Comparison of ENCODE assay signal across 17 mouse cellular contexts in the genomic region with DNA sequence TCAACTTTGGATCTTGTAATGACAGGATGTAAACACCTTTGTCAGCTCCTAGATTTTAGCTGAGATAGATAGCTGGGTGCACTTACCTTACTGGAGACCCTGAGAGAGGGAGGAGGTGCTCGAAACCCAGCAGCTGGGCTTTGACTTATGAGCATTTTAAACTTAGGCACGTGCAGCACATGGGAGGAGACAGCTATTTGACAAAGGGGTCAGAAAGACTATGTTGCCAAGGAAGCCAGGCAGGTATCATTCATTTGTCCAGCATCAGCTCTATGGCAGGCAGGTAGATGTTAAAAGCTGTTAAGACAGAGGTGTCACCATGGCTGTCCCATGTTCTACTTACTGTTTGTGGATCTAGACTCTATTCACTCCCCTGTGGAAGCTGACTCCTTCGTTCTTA.
"Had no signal": no experiment of that assay in that cellular context is flagged by ENCODE, and none has a peak within 500 bp of the region (broad histone marks: within the 10 kb centered on the region; RNA-seq: fewer than 3 reads in every experiment).

No protein-coding gene starts in this region.

- H3K9ac ChIP-seq: neural tube, embryonic 12.5 days; neural tube, embryonic 13.5 days; neural tube, embryonic 15.5 days; stomach, embryonic 15.5 days had no signal

- H3K27ac ChIP-seq: neural tube, embryonic 12.5 days; neural tube, embryonic 13.5 days; neural tube, embryonic 15.5 days; stomach, embryonic 15.5 days; stomach, postnatal 0 days had no signal

- H3K4me2 ChIP-seq: neural tube, embryonic 12.5 days; neural tube, embryonic 13.5 days; neural tube, embryonic 15.5 days; stomach, embryonic 15.5 days had no signal

- H3K27me3 ChIP-seq: neural tube, embryonic 12.5 days; neural tube, embryonic 13.5 days; neural tube, embryonic 15.5 days; stomach, embryonic 15.5 days had no signal

- H3K9me3 ChIP-seq: neural tube, embryonic 12.5 days; neural tube, embryonic 13.5 days; neural tube, embryonic 15.5 days; stomach, embryonic 15.5 days had no signal

- H3K36me3 ChIP-seq: neural tube, embryonic 12.5 days; neural tube, embryonic 13.5 days; neural tube, embryonic 15.5 days; stomach, embryonic 15.5 days had no signal

- H3K4me1 ChIP-seq: neural tube, embryonic 12.5 days; neural tube, embryonic 13.5 days; neural tube, embryonic 15.5 days; stomach, embryonic 15.5 days had no signal

- H3K4me3 ChIP-seq: neural tube, embryonic 12.5 days; neural tube, embryonic 13.5 days; neural tube, embryonic 15.5 days; stomach, embryonic 15.5 days had no signal

- DNase-seq: retina, postnatal 1 day; right cerebral cortex, adult 18-20 months; right cerebral cortex, postnatal 14 days; right cerebral cortex, postnatal 25 days; right cerebral cortex, postnatal 4 days; spleen, adult 18-20 months; thymus, adult 18-20 months; thymus, adult 2 months; thymus, postnatal 14 days; thymus, postnatal 25 days; thymus, postnatal 36 days; thymus, postnatal 4 days had no signal
